Mouse (Mus musculus) embryonic facial prominence, embryonic 12.5 days (tissue): ENCODE measurements at regions not wholly inside any gene's neighbourhood (a gene's known extent, or its start where the extent isn't known, plus 50 kb on each side); places are given as distances from the start of the nearest gene placed in this dataset.

Source experiments
- ATAC-seq: fragments of 200-750 bp; cut with Nextera tagmentation; 2 replicates; pipeline ENCODE4 v1.8.0; 2017; ENCODE audit not compliant: insufficient number of reproducible peaks, insufficient read depth, low FRiP score, low TSS enrichment
- H3K27ac ChIP-seq: fragments of 300-500 bp; sonication (generic); 2 replicates; pipeline ENCODE4 v1.5.1; 2016; ENCODE audit warnings: mild to moderate bottlenecking
- H3K27me3 ChIP-seq: fragments of 300-500 bp; sonication (generic); 2 replicates; pipeline ENCODE4 v1.6.1; 2016; ENCODE audit warnings: mild to moderate bottlenecking, moderate library complexity
- H3K36me3 ChIP-seq: fragments of 300-500 bp; sonication (generic); 2 replicates; pipeline ENCODE4 v1.6.1; 2016; ENCODE audit warnings: mild to moderate bottlenecking
- H3K4me1 ChIP-seq: fragments of 300-500 bp; sonication (generic); 2 replicates; pipeline ENCODE4 v1.6.1; 2016
- H3K4me2 ChIP-seq: fragments of 300-500 bp; sonication (generic); replicated peaks from 2 replicates; pipeline ENCODE4 v1.6.1; 2016; ENCODE audit warnings: mild to moderate bottlenecking, moderate library complexity
- H3K4me3 ChIP-seq: fragments of 300-500 bp; sonication (generic); 2 replicates; pipeline ENCODE4 v1.5.1; 2016; ENCODE audit warnings: mild to moderate bottlenecking
- H3K9ac ChIP-seq: fragments of 300-500 bp; sonication (generic); 2 replicates; pipeline ENCODE4 v1.6.1; 2016; ENCODE audit warnings: mild to moderate bottlenecking, moderate library complexity
- H3K9me3 ChIP-seq: fragments of 300-500 bp; sonication (generic); 2 replicates; pipeline ENCODE4 v1.6.1; 2016; ENCODE audit warnings: mild to moderate bottlenecking, moderate library complexity
- WGBS: fragments of 180-500 bp; shearing (Covaris S2); methylation state at CpG from one replicate; pipeline ENCODE4 v1.1.7; 2016; 5-methylcytosine and 5-hydroxymethylcytosine counted together

GRCm38 (mm10) chr9:17454397-17454796, 837.5 kb upstream of the Chordc1 start:
- Histone ChIP-seq H3K9me3 (no peaks in the 10 kb centered on the region), H3K36me3 (no peaks in the 10 kb centered on the region), H3K9ac (no peak overlapping the region), H3K27me3 (no peaks in the 10 kb centered on the region), H3K27ac (no peak overlapping the region), H3K4me3 (no peak overlapping the region), H3K4me1 (no peaks in the 10 kb centered on the region), H3K4me2 (no peak overlapping the region)
- 56% methylated on average over 2 of the region's 2 CpGs for WGBS
- no peak for ATAC-seq

- H3K36me3 ChIP-seq = no peaks in the 10 kb centered on the region
- H3K4me2 ChIP-seq = no peak overlapping the region
- H3K9me3 ChIP-seq = no peaks in the 10 kb centered on the region
- H3K27me3 ChIP-seq = no peaks in the 10 kb centered on the region
- ATAC-seq = no peak
- no peak overlapping the region for H3K4me3 ChIP-seq
- H3K4me1 ChIP-seq = no peaks in the 10 kb centered on the region
- no peak overlapping the region for H3K9ac ChIP-seq
- 72% methylated on average over 2 of the region's 2 CpGs for WGBS
- no peak overlapping the region for H3K27ac ChIP-seq
Observed at GRCm38 (mm10) chr9:17466379-17466778, 825.5 kb upstream of the Chordc1 start.

DNA sequence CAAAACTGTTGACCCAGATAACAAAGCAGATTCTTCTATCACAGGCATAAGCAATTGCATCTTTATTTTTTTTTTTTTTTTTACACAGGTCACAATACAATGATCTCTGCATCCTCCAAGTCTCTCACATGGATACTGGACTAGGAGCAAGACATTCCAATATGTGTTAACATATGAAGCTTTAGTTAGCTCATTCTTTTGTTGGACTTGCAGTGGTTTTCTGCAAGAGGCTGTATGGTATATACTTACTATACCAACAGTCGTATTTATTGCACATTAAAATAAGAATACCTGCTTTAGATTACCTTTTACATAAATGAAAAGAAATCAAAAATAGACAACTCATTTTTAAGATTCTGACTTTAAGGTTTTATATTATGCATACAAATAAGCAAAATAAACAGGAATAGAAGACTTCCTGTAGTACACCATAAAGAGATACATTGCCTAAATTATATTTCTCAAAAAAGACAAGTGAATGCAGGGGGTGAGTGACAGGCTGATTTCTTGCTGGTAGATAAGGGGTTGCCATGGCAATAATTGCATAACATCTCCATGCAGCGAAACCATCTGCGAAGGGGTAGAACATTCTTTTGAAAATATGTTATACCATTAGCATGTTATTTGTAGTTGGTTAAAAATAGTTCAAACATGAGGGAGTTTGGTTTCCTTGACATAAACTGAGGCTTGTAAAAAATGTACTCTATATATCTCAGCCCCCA, 807.1 kb upstream of the Chordc1 start:
- H3K4me2 ChIP-seq = no peak overlapping the region
- H3K27me3 ChIP-seq = no peaks in the 10 kb centered on the region
- H3K9me3 ChIP-seq = no peaks in the 10 kb centered on the region
- H3K4me3 ChIP-seq = no peak overlapping the region
- no peak overlapping the region for H3K27ac ChIP-seq
- H3K9ac ChIP-seq = no peak overlapping the region
- ATAC-seq = no peak
- H3K36me3 ChIP-seq = no peaks in the 10 kb centered on the region
- no peaks in the 10 kb centered on the region for H3K4me1 ChIP-seq
- WGBS = 86% methylated on average over 3 of the region's 3 CpGs

- H3K9me3 ChIP-seq = no peaks in the 10 kb centered on the region
- no peaks in the 10 kb centered on the region for H3K36me3 ChIP-seq
- H3K27ac ChIP-seq = no peak overlapping the region
- 74% methylated on average over 7 of the region's 7 CpGs for WGBS
- no peaks in the 10 kb centered on the region for H3K4me1 ChIP-seq
- no peak overlapping the region for H3K4me2 ChIP-seq
- no peaks in the 10 kb centered on the region for H3K27me3 ChIP-seq
- H3K4me3 ChIP-seq = no peak overlapping the region
- H3K9ac ChIP-seq = no peak overlapping the region
- 0 out of 2 replicates have a peak, but pooled peaks have one; percentile 47 for ATAC-seq
Observed at GRCm38 (mm10) chr9:17500161-17500756, 791.7 kb upstream of the Chordc1 start.

DNA sequence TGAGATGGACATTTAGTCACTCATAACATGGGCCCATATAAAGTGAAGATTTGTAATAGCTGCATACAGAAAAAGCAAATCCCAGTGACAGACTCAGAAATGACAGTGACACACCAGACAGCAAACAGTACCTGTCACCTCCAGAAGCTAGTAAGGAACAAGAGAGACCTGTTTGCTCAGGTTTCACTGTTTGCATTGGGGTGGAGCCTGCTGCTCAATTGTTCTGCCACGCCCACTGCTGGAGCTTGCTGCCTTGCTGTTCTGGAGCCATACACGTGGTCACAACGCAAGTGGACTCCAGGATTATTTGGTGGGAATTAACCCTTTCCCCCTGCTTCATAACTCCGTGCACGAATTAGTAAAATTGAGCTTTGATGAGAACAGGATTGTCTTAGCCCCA, 783.2 kb upstream of the Chordc1 start:
- no peak overlapping the region for H3K27ac ChIP-seq
- no peak overlapping the region for H3K4me2 ChIP-seq
- 59% methylated on average over 5 of the region's 5 CpGs for WGBS
- no peaks in the 10 kb centered on the region for H3K4me1 ChIP-seq
- ATAC-seq = no peak
- no peak overlapping the region for H3K4me3 ChIP-seq
- no peaks in the 10 kb centered on the region for H3K9me3 ChIP-seq
- no peaks in the 10 kb centered on the region for H3K36me3 ChIP-seq
- no peak overlapping the region for H3K9ac ChIP-seq
- H3K27me3 ChIP-seq = no peaks in the 10 kb centered on the region

DNA sequence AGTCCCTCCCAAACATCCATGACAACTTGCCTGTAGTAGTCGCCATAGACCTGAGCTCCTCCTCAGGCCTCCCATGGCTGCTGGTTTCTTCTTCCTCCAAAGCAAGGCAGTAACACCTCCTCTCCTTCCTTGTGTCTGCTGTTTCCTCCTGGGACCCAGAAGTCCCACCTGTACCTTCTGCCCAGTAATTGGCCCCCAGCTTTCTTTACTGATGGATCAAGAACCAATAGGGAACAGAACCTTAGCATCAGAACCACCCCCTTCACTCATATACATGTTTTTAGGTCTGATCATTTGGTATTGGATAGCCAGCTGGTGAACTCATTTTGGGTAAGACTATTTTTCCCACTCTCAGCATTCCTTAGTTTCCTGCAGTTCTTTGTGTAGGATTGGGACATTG, 735.7 kb upstream of the Chordc1 start:
- Histone ChIP-seq H3K9ac (no peak overlapping the region), H3K27ac (no peak overlapping the region), H3K4me1 (no peaks in the 10 kb centered on the region), H3K9me3 (no peaks in the 10 kb centered on the region), H3K4me3 (no peak overlapping the region), H3K4me2 (no peak overlapping the region), H3K36me3 (no peaks in the 10 kb centered on the region), H3K27me3 (no peaks in the 10 kb centered on the region)
- WGBS = 86% methylated on average over 1 of the region's 1 CpGs
- ATAC-seq = no peak

GRCm38 (mm10) chr9:17557611-17558370, 734.1 kb upstream of the Chordc1 start:
- no peak overlapping the region for H3K4me2 ChIP-seq
- no peak overlapping the region for H3K4me3 ChIP-seq
- H3K27ac ChIP-seq = no peak overlapping the region
- no peaks in the 10 kb centered on the region for H3K36me3 ChIP-seq
- 92% methylated on average over 5 of the region's 5 CpGs for WGBS
- H3K9ac ChIP-seq = no peak overlapping the region
- no peaks in the 10 kb centered on the region for H3K9me3 ChIP-seq
- H3K4me1 ChIP-seq = no peaks in the 10 kb centered on the region
- no peaks in the 10 kb centered on the region for H3K27me3 ChIP-seq
- ATAC-seq = no peak

- H3K27ac ChIP-seq = no peak overlapping the region
- no peak overlapping the region for H3K9ac ChIP-seq
- no peak overlapping the region for H3K4me3 ChIP-seq
- no peaks in the 10 kb centered on the region for H3K4me1 ChIP-seq
- no peaks in the 10 kb centered on the region for H3K36me3 ChIP-seq
- H3K9me3 ChIP-seq = no peaks in the 10 kb centered on the region
- no peak for ATAC-seq
- H3K4me2 ChIP-seq = no peak overlapping the region
- H3K27me3 ChIP-seq = no peaks in the 10 kb centered on the region
- 64% methylated on average over 3 of the region's 3 CpGs for WGBS
Observed at GRCm38 (mm10) chr9:17567784-17568518, 724.0 kb upstream of the Chordc1 start.

DNA sequence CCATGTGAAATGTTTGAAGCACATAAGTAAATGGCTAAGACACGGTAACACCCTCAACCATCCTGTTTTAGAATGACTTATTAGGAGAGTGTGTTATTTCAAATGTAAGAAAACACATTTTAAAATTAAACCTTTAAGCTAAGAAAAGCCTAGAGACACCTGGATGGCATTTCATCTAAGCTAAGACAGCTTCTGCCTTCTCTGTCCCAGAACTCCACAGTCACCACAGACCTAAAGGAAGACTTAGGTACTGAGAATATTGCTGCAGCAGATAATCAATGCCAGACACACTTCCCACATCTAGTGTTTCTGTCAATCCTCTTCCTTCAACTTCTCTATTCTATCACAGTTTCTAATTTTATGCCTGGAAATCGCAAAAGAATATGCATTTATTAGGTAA, 704.4 kb upstream of the Chordc1 start:
- H3K4me3 ChIP-seq = no peak overlapping the region
- ATAC-seq = no peak
- no peak overlapping the region for H3K27ac ChIP-seq
- H3K4me1 ChIP-seq = no peaks in the 10 kb centered on the region
- no peaks in the 10 kb centered on the region for H3K36me3 ChIP-seq
- H3K4me2 ChIP-seq = no peak overlapping the region
- H3K9me3 ChIP-seq = no peaks in the 10 kb centered on the region
- H3K27me3 ChIP-seq = no peaks in the 10 kb centered on the region
- 68% methylated on average over 2 of the region's 2 CpGs for WGBS
- no peak overlapping the region for H3K9ac ChIP-seq

DNA sequence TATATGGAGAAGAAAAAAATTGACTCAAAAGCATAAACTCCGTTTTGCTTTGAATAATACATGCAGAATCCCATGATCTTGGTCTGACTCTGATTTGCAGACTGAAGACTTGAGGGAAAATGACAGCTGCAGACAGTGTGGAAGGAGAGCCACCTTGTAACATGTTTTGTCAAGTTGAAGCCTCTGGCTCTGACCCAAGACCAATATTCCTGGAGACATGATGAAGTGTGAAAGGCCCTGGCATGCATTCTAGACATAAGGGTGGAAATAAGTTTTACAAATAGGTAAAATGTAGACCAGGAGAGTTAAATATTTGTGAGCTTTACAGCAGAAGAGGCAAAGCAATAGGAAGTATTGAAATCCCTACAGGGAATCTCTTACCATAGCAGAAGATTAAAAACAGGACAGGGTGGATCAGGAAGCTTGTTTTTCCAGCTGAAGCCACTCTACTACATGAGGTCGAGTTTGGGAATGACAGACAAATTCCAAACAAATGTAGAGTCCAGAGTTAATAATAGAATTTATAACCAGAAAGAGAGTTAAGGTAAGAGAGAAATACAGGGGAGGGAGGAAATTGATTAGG, 703.9 kb upstream of the Chordc1 start:
- 25% methylated on average over 2 of the region's 2 CpGs for WGBS
- Histone ChIP-seq H3K4me1 (no peaks in the 10 kb centered on the region), H3K9me3 (no peaks in the 10 kb centered on the region), H3K36me3 (no peaks in the 10 kb centered on the region), H3K4me3 (no peak overlapping the region), H3K27ac (no peak overlapping the region), H3K9ac (no peak overlapping the region), H3K4me2 (no peak overlapping the region), H3K27me3 (no peaks in the 10 kb centered on the region)
- no peak for ATAC-seq

DNA sequence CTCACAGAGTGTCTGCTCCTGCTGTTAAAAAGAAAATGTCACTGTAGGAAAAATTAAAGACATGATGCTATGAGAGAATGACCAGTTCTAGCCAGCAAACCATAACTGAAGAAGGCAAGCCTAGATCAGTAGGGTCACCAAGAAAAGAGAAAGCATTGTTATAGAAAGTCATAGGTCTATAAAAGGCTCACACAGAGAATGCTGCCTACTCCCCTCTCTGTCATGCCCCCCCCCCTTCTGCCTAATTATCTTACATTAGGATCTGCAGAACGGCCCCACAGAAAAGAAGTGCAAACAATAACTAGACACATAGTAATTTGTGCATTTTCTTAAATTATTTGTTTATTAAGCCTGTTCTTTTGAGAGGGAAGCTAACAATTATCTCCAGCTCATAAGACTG, 680.8 kb upstream of the Chordc1 start:
- 64% methylated on average over 1 of the region's 1 CpGs for WGBS

More for the DNA sequence above, 680.8 kb upstream of the Chordc1 start:
- Histone ChIP-seq H3K36me3 (no peaks in the 10 kb centered on the region), H3K27me3 (no peaks in the 10 kb centered on the region), H3K9me3 (no peaks in the 10 kb centered on the region), H3K4me3 (no peak overlapping the region), H3K4me1 (no peaks in the 10 kb centered on the region), H3K4me2 (no peak overlapping the region), H3K9ac (no peak overlapping the region), H3K27ac (no peak overlapping the region)
- ATAC-seq = no peak
